Mouse (Mus musculus): ENCODE measurements around the gene Cacng8.
A peak's percentile ranks its signal among the peaks of the same experiment; 100 is the strongest.

Gene Cacng8

DNA sequence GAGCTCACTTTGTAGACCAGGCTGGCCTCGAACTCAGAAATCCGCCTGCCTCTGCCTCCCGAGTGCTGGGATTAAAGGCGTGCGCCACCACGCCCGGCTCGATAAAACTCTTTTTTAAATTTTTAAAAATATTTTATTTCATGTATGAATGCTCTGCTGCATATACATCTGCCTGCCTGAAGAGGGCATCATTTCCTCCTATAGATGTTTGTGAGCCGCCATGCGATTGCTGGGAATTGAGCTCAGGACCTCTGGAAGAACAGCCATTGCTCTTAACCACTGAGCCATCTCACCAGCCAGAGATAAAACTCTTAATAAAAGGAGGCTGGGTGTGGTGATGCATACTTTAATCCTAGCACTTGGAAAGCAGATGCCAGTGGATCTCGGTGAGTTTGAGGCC is 49.5 kb downstream of the Cacng8 start:
- DNase-seq = no peak

DNA sequence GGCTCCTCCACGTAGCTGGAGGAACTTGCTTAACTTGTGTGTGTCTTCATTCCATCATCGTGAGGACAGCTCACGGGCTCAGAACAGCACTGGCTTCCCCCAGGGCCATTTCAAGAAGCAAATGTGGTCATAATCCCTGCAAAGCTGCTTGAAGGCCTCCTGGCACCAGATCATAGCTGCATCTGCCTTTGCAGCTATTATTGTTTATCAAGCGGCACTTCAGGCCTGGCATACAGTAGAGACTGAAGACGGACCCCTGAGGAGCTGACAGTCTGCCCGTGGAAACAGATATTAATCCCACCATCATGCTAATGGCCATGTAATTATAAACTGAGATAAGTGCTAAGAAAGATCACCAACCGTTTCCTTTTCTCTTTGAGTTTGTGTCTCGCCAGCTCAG is 50.0 kb downstream of the Cacng8 start:
- no peak for DNase-seq

DNA sequence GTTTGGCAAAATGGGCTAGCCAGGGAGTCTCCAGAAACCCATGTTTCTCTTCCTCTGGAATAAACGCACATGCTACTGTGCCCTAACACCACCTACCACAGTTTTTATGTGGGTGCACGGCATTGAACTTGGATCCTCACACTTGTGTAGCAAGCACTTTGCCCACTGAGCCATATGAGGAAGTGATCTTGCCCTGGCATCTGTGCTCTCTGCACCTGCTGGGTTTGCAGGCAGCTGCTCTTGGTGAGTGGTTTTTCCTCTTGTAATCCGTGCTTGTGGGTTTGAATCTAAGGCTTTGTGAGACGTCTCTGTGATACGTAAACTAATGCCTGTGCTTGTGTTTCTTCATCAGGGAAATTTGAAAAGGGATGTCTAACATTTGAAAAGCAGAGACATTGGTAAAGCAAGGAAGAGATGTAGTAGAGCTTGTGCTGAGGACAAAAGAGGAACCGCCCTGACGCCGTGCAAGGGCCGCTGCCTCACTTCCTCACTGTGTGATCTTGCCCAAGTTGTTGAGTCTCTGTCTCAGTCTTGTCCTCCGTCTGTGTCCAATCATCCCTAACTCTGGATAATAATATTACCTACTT is 52.1 kb downstream of the Cacng8 start:
- DNase-seq = peak in 1 of 2 experiments; percentile 39

DNA sequence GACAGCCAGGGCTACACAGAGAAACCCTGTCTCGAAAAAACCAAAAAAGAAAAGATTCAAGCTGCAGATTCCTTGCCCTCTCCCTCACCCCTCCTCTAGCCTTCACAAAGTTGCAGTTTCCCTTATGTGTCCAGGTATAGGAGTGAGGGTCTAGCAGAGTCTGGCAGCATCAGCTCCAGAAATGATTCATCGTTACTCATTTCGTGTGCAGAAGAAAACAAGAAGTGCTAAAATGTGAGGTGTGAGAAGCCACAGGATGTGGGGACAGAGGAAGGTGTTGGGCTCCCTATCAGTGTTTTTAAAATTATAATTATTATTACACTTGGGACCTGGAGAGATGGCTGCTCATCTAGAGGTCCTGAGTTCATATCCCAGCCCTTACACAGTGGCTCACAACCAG is 54.2 kb downstream of the Cacng8 start:
- DNase-seq = no peak

DNA sequence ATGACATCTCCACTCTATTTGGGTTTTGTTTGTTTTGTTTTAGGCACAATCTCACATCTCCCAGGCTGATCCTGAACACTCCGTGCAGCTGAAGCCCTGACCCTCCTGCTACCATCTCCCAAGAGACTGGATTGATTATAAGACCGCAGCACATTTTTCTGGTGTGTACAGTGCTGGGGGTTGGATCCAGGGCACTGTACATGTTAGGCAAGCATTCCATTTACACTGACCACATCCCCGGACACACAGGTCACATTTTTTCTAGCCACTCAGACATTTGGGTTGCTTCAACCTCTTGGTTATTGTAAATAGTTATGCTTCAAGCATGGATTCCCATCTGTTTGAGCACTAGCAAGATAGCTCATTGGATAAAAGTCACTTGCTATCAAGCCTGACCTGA is 56.1 kb downstream of the Cacng8 start:
- no peak for DNase-seq

DNA sequence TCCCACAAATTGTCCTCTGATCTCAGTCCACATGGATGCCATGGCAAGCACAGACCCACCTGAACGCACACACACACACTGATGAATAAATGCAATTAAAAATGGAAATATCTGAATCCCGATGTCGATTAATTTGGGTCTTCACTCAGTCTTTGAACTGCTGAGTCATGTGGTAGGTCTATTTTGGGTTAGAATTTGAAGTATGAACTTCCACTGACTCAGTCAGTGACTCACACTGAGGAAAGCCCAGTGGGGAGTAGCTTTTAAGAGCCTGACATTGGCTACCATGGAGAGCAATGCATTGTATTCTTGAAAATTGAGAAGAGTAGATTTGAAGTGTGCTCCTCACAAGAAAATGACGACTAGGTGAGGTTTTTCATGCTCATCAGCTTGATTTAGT is 56.5 kb downstream of the Cacng8 start:
- DNase-seq = no peak

DNA sequence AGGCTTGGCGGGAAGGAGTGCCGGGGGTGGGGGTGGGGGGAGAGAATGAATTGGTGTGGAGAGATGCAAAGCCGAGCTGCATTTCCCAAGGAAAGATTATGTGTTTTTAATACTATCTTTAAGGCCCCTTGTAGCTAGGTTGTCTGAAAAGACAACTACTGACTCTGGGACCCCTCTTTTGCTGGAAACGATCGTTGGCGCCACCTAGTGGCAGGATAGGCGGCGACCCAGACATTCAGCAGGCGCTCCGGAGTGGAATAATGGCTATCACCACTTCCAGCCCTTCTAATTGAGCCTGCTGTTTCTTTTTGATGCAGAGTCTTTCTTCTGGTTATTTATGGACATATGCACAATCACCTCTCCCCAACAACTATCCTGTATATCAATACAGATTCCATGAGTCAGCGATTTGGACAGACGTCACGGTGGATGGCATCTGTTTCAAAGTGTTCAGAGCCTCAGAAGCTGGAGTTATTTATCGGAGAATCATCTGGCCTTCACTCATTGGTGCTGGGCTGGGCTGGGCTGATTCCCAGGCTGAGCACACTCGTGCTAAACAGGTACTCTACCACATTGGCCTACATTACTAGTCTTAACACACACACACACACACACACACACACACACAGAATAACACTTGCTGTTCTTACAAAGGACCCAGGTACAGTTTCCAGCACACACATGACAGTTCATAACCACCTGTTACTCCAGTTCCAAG is 58.4 kb downstream of the Cacng8 start:
- DNase-seq = peak; percentile 64 to 72

DNA sequence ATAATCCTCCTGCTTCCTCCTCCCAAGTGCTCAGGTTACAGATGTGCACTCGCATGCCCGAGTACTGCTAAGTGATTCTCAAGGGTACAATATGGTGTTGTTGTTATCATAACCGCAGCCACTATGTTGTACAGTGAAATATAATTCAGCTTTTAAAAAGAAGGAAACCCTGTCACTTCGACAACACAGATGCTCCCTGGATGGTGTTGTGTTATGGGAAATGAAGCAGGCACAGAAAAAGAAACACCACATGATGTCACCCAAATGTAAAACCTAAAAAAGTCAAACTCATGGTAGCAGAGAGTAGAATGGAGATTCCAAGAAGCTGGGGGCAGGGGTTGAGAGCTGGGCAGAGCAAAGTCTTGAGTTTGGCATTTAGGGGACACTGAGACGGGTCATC is 60.2 kb downstream of the Cacng8 start:
- no peak for DNase-seq

DNA sequence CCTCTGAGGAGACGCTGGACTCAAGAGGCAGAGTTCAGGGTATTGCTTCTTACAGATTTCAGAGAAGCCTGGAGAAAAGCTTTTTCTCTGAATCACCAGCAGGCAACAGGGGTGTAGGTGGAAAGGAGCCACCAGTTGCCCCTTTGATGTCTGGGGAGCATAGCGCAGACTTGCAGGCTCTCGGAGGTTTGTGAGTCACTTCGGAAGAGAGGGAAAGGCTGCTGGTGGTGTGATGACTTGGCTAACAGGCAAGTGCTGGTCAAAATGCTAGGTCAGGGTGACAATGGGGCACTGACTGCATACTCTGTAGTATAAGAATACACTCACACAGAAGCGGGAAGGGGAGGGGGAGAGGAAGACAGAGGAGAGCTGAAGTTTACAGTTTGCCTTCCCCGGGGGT is 60.7 kb downstream of the Cacng8 start:
- no peak for DNase-seq

DNA sequence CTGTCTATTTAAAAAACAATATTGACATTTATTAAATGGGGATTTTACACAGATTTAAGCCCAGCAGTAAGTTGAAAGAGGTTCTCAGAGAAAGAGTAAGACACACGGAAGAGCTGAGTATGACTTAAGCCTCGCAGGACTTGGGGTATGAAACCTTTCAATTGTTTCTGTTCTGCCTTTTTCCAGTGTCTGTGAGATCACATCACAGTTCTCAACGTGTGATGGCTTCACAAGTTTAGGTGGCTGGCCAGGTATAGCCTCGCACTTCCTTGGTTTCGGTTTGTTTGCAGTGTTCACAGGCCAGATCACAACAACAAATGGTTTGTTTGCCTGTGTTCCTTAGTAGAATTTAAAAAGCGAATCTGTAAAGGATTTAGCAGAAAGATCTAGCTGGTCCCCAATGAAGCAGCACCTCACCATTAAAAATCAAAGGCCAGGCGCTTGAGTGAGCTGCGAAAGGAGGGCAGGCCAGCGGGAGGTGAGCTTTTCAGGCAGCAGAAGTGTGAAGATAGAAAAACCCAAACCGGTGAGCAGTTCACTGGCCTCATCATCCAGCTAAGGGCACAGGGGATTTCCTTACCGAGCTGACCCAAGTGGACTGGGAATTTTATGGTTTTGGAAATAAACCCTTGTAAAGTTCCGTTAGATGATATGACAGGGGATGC is 62.5 kb downstream of the Cacng8 start:
- no peak for DNase-seq

DNA sequence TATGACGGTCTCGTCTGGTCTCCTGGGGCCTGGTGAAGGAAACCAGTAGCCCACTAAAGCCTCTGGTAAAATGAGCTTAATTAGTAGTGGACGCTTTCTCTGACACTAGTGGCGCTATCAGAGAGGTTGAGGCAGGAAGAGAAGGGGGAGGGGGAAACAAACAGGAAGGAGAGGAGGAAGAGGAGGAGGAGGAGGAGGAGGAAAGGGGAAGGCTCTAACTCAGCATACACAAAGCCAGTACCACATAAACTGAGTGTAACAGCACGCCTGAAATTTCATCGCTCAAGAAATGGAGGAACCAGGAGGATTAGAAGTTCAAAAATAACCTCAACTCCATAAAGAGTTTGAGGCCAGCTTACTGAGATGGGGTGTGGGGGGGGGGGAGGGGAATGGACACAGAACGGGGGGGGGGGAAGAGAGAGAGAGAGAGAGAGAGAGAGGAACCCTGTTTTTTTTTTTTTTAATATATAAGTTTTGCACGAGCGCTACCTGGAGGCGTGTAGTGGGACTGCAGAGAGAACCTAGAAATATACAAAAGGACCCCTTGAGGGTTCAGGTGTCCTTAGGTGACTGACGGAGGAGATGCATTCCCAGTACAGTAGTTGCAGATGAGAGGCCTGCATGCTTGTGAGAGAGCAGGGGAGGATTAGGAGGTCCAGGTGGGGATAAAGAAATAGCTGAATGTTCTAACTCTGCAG is 63.2 kb downstream of the Cacng8 start:
- DNase-seq = no peak

DNA sequence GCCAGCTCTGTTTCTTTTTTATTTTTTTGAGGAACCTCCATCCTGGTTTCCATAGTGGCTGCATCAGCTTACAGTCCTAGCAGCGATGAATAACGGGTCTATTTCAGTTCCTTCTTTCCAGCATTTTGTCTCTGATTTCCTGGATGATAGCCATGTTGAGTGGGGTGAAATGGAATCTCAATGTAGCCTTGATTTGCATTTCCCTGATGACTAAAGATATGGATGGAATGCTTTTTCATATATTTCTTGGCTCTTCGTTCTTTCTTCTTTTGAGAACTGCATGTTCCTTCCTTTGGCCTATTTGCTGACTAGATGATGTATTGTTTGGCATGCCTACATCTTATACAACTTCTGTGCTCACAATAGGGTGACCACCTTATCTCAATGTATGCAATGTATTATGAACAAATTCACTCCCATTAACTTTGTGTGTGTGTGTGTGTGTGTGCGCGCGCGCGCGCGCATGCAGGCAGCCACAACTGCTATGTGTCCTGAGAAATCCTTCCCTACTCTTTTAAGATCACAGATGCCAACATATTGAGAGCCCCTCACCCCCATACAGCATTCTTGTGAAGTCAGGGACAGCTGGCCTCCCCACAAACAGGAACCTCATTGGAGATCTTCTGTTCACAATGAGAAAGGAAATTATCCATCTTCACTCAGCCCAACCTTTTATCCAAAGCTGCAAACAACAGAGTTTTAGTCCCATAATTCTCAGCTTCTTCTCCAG is 66.8 kb downstream of the Cacng8 start:
- no peak for DNase-seq

DNA sequence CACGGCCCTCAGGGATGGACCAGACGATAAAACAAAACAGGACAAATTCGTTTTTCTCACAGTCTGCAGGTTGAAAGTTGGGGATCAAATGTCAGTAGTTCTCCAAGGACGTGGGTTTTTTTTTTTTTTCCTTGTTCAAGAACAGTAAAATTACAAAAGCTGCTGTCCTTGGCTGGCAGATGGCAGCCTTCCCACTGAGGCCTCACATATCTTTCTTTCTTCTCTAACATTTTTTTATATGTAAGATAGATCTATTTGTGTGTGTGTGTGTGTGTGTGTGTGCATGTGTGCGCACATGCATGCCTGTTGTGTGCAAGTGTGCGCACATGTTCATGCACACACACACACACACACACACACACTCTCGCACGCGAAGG is 67.3 kb downstream of the Cacng8 start:
- no peak for DNase-seq

DNA sequence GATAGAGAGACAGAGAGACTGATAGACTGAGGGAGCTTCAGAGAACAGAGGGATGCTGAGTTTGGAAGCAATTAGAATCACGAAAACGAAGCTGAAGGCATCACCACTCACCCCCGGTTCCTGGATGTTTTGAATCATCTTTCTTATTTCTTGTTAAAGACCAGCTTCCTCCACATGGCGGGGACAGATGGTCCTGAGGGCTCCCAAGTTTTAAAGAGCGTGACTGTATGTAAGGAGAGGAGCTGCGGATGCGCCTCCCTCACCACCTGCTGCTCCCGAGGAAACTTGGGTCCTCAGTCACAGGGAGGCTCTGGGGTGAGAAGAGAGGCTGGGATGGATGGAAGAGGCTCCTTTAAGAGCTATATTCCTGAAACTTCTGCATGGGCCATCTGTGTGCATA is 69.8 kb downstream of the Cacng8 start:
- no peak for DNase-seq

DNA sequence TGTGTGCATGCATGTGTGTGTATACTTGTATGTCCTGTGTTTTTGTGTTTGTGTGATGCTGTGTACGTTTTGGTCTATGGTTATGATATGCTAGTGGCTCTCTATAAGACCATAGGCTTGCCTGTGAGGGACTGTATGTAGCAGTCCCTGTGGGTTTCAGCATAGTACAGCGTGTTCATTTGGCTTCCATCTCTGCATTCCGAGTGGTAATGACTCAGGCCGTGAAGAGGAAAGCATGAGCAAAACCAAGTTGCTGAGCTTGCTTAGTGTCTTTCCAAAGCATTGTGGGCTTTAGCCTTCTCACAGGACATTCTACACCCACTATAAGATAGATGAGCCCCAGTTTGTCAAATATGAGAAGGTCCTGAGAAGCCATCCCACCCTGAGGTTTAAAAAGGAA is 72.8 kb downstream of the Cacng8 start:
- DNase-seq = no peak

All from thymus, postnatal 36 days (tissue).